Comparison of ENCODE assay signal across 8 mouse cellular contexts in the genomic region with DNA sequence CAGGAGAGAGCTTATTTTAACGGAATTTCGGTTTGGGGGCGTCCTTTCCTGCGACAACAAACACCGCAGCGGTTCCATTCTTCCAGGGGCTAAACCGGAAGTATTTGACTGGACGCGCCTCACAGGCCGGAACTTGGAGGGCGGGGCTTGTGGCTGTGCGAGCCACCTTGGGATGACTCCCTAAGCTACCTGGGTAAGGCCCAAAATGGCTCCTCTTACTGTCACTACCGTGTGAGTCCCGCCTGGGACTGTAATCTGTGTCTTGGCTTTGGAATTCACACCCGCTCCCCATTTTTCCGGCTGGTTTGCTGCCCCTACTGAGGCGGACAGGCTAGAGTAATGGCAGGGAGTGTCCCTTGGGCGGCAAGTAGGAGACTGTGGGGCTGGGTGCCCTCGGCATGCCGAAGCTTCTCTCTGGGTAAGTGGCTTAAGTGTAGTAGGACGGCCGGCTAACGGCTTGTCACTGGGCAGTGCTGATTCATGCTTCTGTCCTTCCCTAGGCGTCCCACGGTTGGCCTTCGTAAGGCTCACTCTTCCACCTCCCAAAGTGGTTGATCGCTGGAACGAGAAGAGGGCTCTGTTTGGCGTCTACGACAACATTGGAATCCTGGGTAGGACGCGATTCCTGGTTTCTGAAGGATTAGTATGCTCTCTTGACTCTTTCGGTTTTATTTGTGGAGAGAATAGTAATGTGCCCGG. TPM values are rescaled to one million over a fixed set of nuclear protein-coding genes. Genes with fewer than 3 reads are reported as not detected.
DNase-seq lines count a peak whose midpoint lies in the region; ATAC-seq and TF ChIP-seq lines count a peak whose summit lies in the region.

No protein-coding gene starts in this region.

- no peak for TF ChIP-seq RAD21 in MEL (IDR thresholded peaks at IDR 0.05; ENCODE audit: low read depth, low read length)

- TF ChIP-seq EP300 in MEL (IDR thresholded peaks at IDR 0.05; ENCODE audit: low read depth in 1 of 2, low read length in 2 of 2), result no peak

- H3K79me2 ChIP-seq in MEL (ENCODE audit: control insufficient read depth, insufficient read depth, low read length, poor library complexity), result peaks cover 36% of the 10 kb centered on the region

- TF ChIP-seq CTCF in MEL (IDR thresholded peaks at IDR 0.05 in 2 of 3, conservative IDR thresholded peaks at IDR 0.05 in 1 of 3; ENCODE audit: control insufficient read depth in 1 of 3, insufficient read depth in 1 of 3, low read depth in 2 of 3, low read length in 3 of 3, poor library complexity in 1 of 3, severe bottlenecking in 1 of 3), result no peak
- no peak for TF ChIP-seq CTCF in cerebellum, adult 2 months (IDR thresholded peaks at IDR 0.05; ENCODE audit: borderline replicate concordance, insufficient read depth, low read depth, low read length)

- H3K9me3 ChIP-seq in MEL (replicated peaks; ENCODE audit: insufficient read depth, low read length), result no peaks in the 10 kb centered on the region
- H3K9me3 ChIP-seq in lung, embryonic 16.5 days (ENCODE audit: control insufficient read depth, low read length), result no peaks in the 10 kb centered on the region

- ATAC-seq in hematopoietic stem cell, adult 5-6 weeks (replicated peaks in 1 of 2; ENCODE audit: insufficient read depth in 1 of 2, low FRiP score in 2 of 2, low TSS enrichment in 1 of 2, low read depth in 1 of 2, poor library complexity in 2 of 2, severe bottlenecking in 2 of 2), result peak; percentile 76 to 78
- peak; percentile 93 for ATAC-seq in lung, embryonic 16.5 days (ENCODE audit: low read depth)

- H3K27ac ChIP-seq in MEL (ENCODE audit: control insufficient read depth, low read depth, low read length), result peak overlapping the region; percentile 100
- H3K27ac ChIP-seq in cerebellum, adult 2 months (ENCODE audit: insufficient read depth, low read length), result peak overlapping the region; percentile 92
- peak overlapping the region; percentile 100 for H3K27ac ChIP-seq in lung, embryonic 16.5 days (ENCODE audit: low read length)

- peak overlapping the region; percentile 82 for H3K4me2 ChIP-seq in lung, embryonic 16.5 days (ENCODE audit: low read depth, low read length)

- no peaks in the 10 kb centered on the region for H3K27me3 ChIP-seq in MEL (ENCODE audit: control insufficient read depth in 1 of 2, insufficient read depth in 2 of 2, low read length in 2 of 2)
- H3K27me3 ChIP-seq in cerebellum, adult 2 months (ENCODE audit: control insufficient read depth, insufficient read depth, low read length), result no peaks in the 10 kb centered on the region
- H3K27me3 ChIP-seq in lung, embryonic 16.5 days (ENCODE audit: control insufficient read depth, insufficient read depth, low read depth, low read length), result no peaks in the 10 kb centered on the region

- H3K36me3 ChIP-seq in MEL (ENCODE audit: control insufficient read depth in 1 of 2, insufficient read depth in 2 of 2, low read length in 2 of 2), result peaks cover 17 to 19% of the 10 kb centered on the region in 2 experiments
- peaks cover 10% of the 10 kb centered on the region for H3K36me3 ChIP-seq in lung, embryonic 16.5 days (ENCODE audit: control insufficient read depth, insufficient read depth, low read length)

- peak overlapping the region; percentile 99 for H3K9ac ChIP-seq in MEL (ENCODE audit: control insufficient read depth, low read depth, low read length, poor library complexity, severe bottlenecking)
- peak overlapping the region; percentile 80 for H3K9ac ChIP-seq in lung, embryonic 16.5 days (ENCODE audit: low read length)

- H3K4me3 ChIP-seq in MEL (ENCODE audit: control insufficient read depth in 1 of 2, insufficient read depth in 1 of 2, low read depth in 2 of 2, low read length in 2 of 2), result peak overlapping the region; percentile 89 to 90
- peak overlapping the region; percentile 93 for H3K4me3 ChIP-seq in cerebellum, adult 2 months (replicated peaks; ENCODE audit: insufficient read depth, low read depth, low read length)
- peak overlapping the region; percentile 74 for H3K4me3 ChIP-seq in lung, embryonic 16.5 days (ENCODE audit: low read length)

- peaks cover 3 to 11% of the 10 kb centered on the region in 2 experiments; a peak in 3 of 4 replicates for H3K4me1 ChIP-seq in MEL (ENCODE audit: control insufficient read depth in 1 of 2, insufficient read depth in 2 of 2, low read length in 2 of 2)
- peaks cover 3% of the 10 kb centered on the region; the same call in 1 of the 2 replicates for H3K4me1 ChIP-seq in cerebellum, adult 2 months (ENCODE audit: control insufficient read depth, insufficient read depth, low read length)
- H3K4me1 ChIP-seq in lung, embryonic 16.5 days (replicated peaks; ENCODE audit: control insufficient read depth, insufficient read depth, low read length), result peaks cover 17% of the 10 kb centered on the region

- under 1% methylated on average over 34 of the region's 34 CpGs for WGBS in cerebellum, adult 2 months
- WGBS in lung, embryonic 16.5 days, result under 1% methylated on average over 34 of the region's 34 CpGs

- peak; percentile 97 for DNase-seq in MEL (ENCODE audit: low read depth, low spot score)
- DNase-seq in cerebellum, adult 2 months, result peak; percentile 94 to 95
- DNase-seq in forelimb bud, embryonic 11.5 days (ENCODE audit: low read depth, low spot score), result peak; percentile 88
- DNase-seq in layer of hippocampus, adult 9-10 months (ENCODE audit: low spot score), result peak; percentile 78
- DNase-seq in ovary, postnatal 10 days (ENCODE audit: low spot score), result peak; percentile 69
- DNase-seq in thymus, postnatal 10 days (ENCODE audit: low spot score in 2 of 2), result peak; percentile 84 to 90

- TF ChIP-seq POLR2A in MEL (IDR thresholded peaks at IDR 0.05; ENCODE audit: control insufficient read depth in 1 of 2, insufficient read depth in 1 of 2, low read depth in 1 of 2, low read length in 2 of 2, poor library complexity in 1 of 2), result peak; percentile 61 to 64; a peak in 3 of 4 replicates
- no peak for TF ChIP-seq POLR2A in cerebellum, adult 2 months (IDR thresholded peaks at IDR 0.05; ENCODE audit: borderline replicate concordance, insufficient read depth, low read length)

TF ChIP-seq in MEL, 35 proteins besides CTCF, POLR2A, EP300 and RAD21 (continues in another document):
- TF ChIP-seq GATA1 (IDR thresholded peaks at IDR 0.05; ENCODE audit: low read depth, low read length) (no peak), BHLHE40 (IDR thresholded peaks at IDR 0.05; ENCODE audit: borderline replicate concordance, low read depth, low read length) (no peak), SIN3A (IDR thresholded peaks at IDR 0.05; ENCODE audit: low read length) (no peak; the same call in 1 of the 2 replicates), ELF1 (IDR thresholded peaks at IDR 0.05; ENCODE audit: low read depth, low read length) (peak; percentile 74), CHD2 (IDR thresholded peaks at IDR 0.05; ENCODE audit: low read length) (no peak), NELFE (IDR thresholded peaks at IDR 0.05; ENCODE audit: low read depth, low read length) (peak; percentile 42), HCFC1 (IDR thresholded peaks at IDR 0.05; ENCODE audit: low read depth, low read length) (peak; percentile 83), NRF1 (IDR thresholded peaks at IDR 0.05; ENCODE audit: insufficient read depth, low read depth, low read length, poor library complexity, severe bottlenecking) (no peak), MAZ (IDR thresholded peaks at IDR 0.05; ENCODE audit: low read depth, low read length) (no peak), POLR2AphosphoS2 (IDR thresholded peaks at IDR 0.05; ENCODE audit: low read length) (peak; percentile 13; the same call in 1 of the 2 replicates), ZNF384 (IDR thresholded peaks at IDR 0.05; ENCODE audit: low read depth, low read length) (no peak), TBP (IDR thresholded peaks at IDR 0.05; ENCODE audit: low read depth, low read length) (peak; percentile 54; the same call in 1 of the 2 replicates)

RNA-seq across cellular contexts. Expression of a gene that starts 0.6 kb away (rescaled TPM):
- 208 and 251 TPM in 2 replicates for total RNA-seq in MEL (2012; rRNA removed)
- polyA plus RNA-seq in MEL (2012; ENCODE audit: insufficient read depth in 1 of 2, insufficient read length in 2 of 2, low read depth in 1 of 2, low replicate concordance in 2 of 2, missing spikeins in 1 of 2), result 100 to 1,000 TPM in 1 of 2 experiments, not detected in 1; 286 TPM
- polyA plus RNA-seq in cerebellum, adult 2 months (2012; rRNA removed), result 61.6 and 70.4 TPM in 2 replicates
- total RNA-seq in hematopoietic stem cell, adult 5-6 weeks (2017), result 72.6 and 78.6 TPM in 2 replicates
- polyA plus RNA-seq in lung, embryonic 16.5 days (2015; fragmentation: Nextera tagmentation; extraction: Ambion mirVana), result 216 and 226 TPM in 2 replicates

RNA-seq across cellular contexts. Expression of a gene that starts 0.7 kb away (rescaled TPM):
- total RNA-seq in MEL (2012; rRNA removed), result 86.6 and 88.8 TPM in 2 replicates
- polyA plus RNA-seq in MEL (2012; ENCODE audit: insufficient read depth in 1 of 2, insufficient read length in 2 of 2, low read depth in 1 of 2, low replicate concordance in 2 of 2, missing spikeins in 1 of 2), result 100 to 1,000 TPM in 1 of 2 experiments, not detected in 1; 394 TPM
- polyA plus RNA-seq in cerebellum, adult 2 months (2012; rRNA removed), result 80.8 and 85.4 TPM in 2 replicates
- 199 and 281 TPM in 2 replicates for total RNA-seq in hematopoietic stem cell, adult 5-6 weeks (2017)
- polyA plus RNA-seq in lung, embryonic 16.5 days (2015; fragmentation: Nextera tagmentation; extraction: Ambion mirVana), result 123 and 135 TPM in 2 replicates

RNA-seq across cellular contexts. Expression of a gene that starts 23.2 kb away (rescaled TPM):
- total RNA-seq in MEL (2012; rRNA removed), result 1.1 and 1.5 TPM in 2 replicates
- polyA plus RNA-seq in MEL (2012; ENCODE audit: insufficient read depth in 1 of 2, insufficient read length in 2 of 2, low read depth in 1 of 2, low replicate concordance in 2 of 2, missing spikeins in 1 of 2), result 1 to 10 TPM in 1 of 2 experiments, not detected in 1; 5.5 TPM
- polyA plus RNA-seq in cerebellum, adult 2 months (2012; rRNA removed), result 556 and 718 TPM in 2 replicates
- 7.7 and 13.7 TPM in 2 replicates for total RNA-seq in hematopoietic stem cell, adult 5-6 weeks (2017)
- polyA plus RNA-seq in lung, embryonic 16.5 days (2015; fragmentation: Nextera tagmentation; extraction: Ambion mirVana), result 5.2 and 6.0 TPM in 2 replicates

RNA-seq across cellular contexts. Expression of a gene that starts 25.9 kb away (rescaled TPM):
- total RNA-seq in MEL (2012; rRNA removed), result 723 and 1,144 TPM in 2 replicates
- polyA plus RNA-seq in MEL (2012; ENCODE audit: insufficient read depth in 1 of 2, insufficient read length in 2 of 2, low read depth in 1 of 2, low replicate concordance in 2 of 2, missing spikeins in 1 of 2), result 1,000 to 10,000 TPM in 1 of 2 experiments, not detected in 1; 1,834 TPM
- 5,061 and 5,782 TPM in 2 replicates for polyA plus RNA-seq in cerebellum, adult 2 months (2012; rRNA removed)
- total RNA-seq in hematopoietic stem cell, adult 5-6 weeks (2017), result 727 and 879 TPM in 2 replicates
- polyA plus RNA-seq in lung, embryonic 16.5 days (2015; fragmentation: Nextera tagmentation; extraction: Ambion mirVana), result 1,562 and 1,631 TPM in 2 replicates

RNA-seq across cellular contexts. Expression of a gene that starts 39.5 kb away (rescaled TPM):
- 2.1 and 2.5 TPM in 2 replicates for total RNA-seq in MEL (2012; rRNA removed)
- polyA plus RNA-seq in MEL (2012; ENCODE audit: insufficient read depth in 1 of 2, insufficient read length in 2 of 2, low read depth in 1 of 2, low replicate concordance in 2 of 2, missing spikeins in 1 of 2), result 1 to 10 TPM in 1 of 2 experiments, not detected in 1; 5.2 TPM
- polyA plus RNA-seq in cerebellum, adult 2 months (2012; rRNA removed), result 6.3 TPM in 2 replicates
- 23.1 and 29.7 TPM in 2 replicates for total RNA-seq in hematopoietic stem cell, adult 5-6 weeks (2017)
- 9.0 and 10.0 TPM in 2 replicates for polyA plus RNA-seq in lung, embryonic 16.5 days (2015; fragmentation: Nextera tagmentation; extraction: Ambion mirVana)

Comparison
In these comparisons a context has a peak if more than half of its experiments do, and no peak if none do; other contexts are left out.
1. Peak in every context shown above with its lines: DNase-seq, ATAC-seq, H3K4me3 ChIP-seq and H3K27ac ChIP-seq.
2. RNA of a gene that starts 23.2 kb away (polyA plus RNA-seq): 556 to 718 TPM in cerebellum, adult 2 months; 5.5 TPM in MEL and 5.2 to 6.0 TPM in lung, embryonic 16.5 days; every median in the first group is over 10 times any median in the second.